Mouse (Mus musculus): ENCODE measurements around the gene Kat6b. TPM values are rescaled to one million over a fixed set of nuclear protein-coding genes. Genes with fewer than 3 reads are reported as not detected.
"Not testable (repeated sequence)": the region's sequence is repeated elsewhere in the genome, so short reads cannot be mapped to it uniquely, and the experiment has no call there.

Gene Kat6b
- polyA plus RNA-seq, 1 experiment from 2014 or later: 1.4 TPM

- no peak for ATAC-seq (ENCODE audit: low read depth)
- Histone ChIP-seq H3K36me3 (0 out of 2 replicates have a peak, but pooled peaks cover 5% of the 10 kb centered on the region), H3K4me2 (no peak overlapping the region), H3K4me3 (replicated peaks) (no peak overlapping the region), H3K27ac (no peak overlapping the region), H3K9me3 (replicated peaks) (no peaks in the 10 kb centered on the region), H3K4me1 (replicated peaks) (no peaks in the 10 kb centered on the region), H3K27me3 (no peaks in the 10 kb centered on the region), H3K9ac (no peak overlapping the region)
- no peak for DNase-seq
- WGBS (ENCODE audit: insufficient replicate concordance): 69% methylated on average over 5 of the region's 5 CpGs
Measured at GRCm38 (mm10) chr14:21631665-21632200, 150.5 kb downstream of the Kat6b start.

GRCm38 (mm10) chr14:21636548-21636947, 155.3 kb downstream of the Kat6b start:
- no peak for DNase-seq
- H3K4me2 ChIP-seq: no peak overlapping the region
- no peak overlapping the region for H3K9ac ChIP-seq
- ATAC-seq (ENCODE audit: low read depth): no peak
- no peaks in the 10 kb centered on the region for H3K27me3 ChIP-seq
- no peaks in the 10 kb centered on the region for H3K9me3 ChIP-seq (replicated peaks)
- no peaks in the 10 kb centered on the region for H3K4me1 ChIP-seq (replicated peaks)
- no peak overlapping the region for H3K27ac ChIP-seq
- no peak overlapping the region for H3K4me3 ChIP-seq (replicated peaks)
- 63% methylated on average over 6 of the region's 6 CpGs for WGBS (ENCODE audit: insufficient replicate concordance)
- 0 out of 2 replicates have a peak, but pooled peaks cover 12% of the 10 kb centered on the region for H3K36me3 ChIP-seq

- Histone ChIP-seq H3K9ac (no peak overlapping the region), H3K4me1 (replicated peaks) (no peaks in the 10 kb centered on the region), H3K4me2 (no peak overlapping the region), H3K4me3 (replicated peaks) (no peak overlapping the region), H3K27me3 (no peaks in the 10 kb centered on the region), H3K36me3 (0 out of 2 replicates have a peak, but pooled peaks cover 7% of the 10 kb centered on the region), H3K9me3 (replicated peaks) (no peaks in the 10 kb centered on the region), H3K27ac (no peak overlapping the region)
- DNase-seq: no peak
- 70% methylated on average over 4 of the region's 4 CpGs for WGBS (ENCODE audit: insufficient replicate concordance)
- no peak for ATAC-seq (ENCODE audit: low read depth)
Measured at GRCm38 (mm10) chr14:21640806-21641435, 159.7 kb downstream of the Kat6b start.

- Histone ChIP-seq H3K9ac (no peak overlapping the region), H3K36me3 (no peaks in the 10 kb centered on the region), H3K4me3 (replicated peaks) (no peak overlapping the region), H3K27ac (no peak overlapping the region), H3K9me3 (replicated peaks) (no peaks in the 10 kb centered on the region), H3K4me1 (replicated peaks) (no peaks in the 10 kb centered on the region), H3K27me3 (no peaks in the 10 kb centered on the region), H3K4me2 (no peak overlapping the region)
- no peak for ATAC-seq (ENCODE audit: low read depth)
- no peak for DNase-seq
- 26% methylated on average over 2 of the region's 2 CpGs for WGBS (ENCODE audit: insufficient replicate concordance)
Measured at GRCm38 (mm10) chr14:21653813-21654212, 172.6 kb downstream of the Kat6b start.

- no peak overlapping the region for H3K27ac ChIP-seq
- DNase-seq: no peak
- H3K9ac ChIP-seq: no peak overlapping the region
- no peak overlapping the region for H3K4me2 ChIP-seq
- H3K36me3 ChIP-seq: no peaks in the 10 kb centered on the region; the same call in 1 of the 2 replicates
- H3K4me3 ChIP-seq (replicated peaks): no peak overlapping the region
- no peak for ATAC-seq (ENCODE audit: low read depth)
- no peaks in the 10 kb centered on the region for H3K9me3 ChIP-seq (replicated peaks)
- no peaks in the 10 kb centered on the region for H3K27me3 ChIP-seq
- WGBS (ENCODE audit: insufficient replicate concordance): 79% methylated on average over 13 of the region's 13 CpGs
- peaks cover 16% of the 10 kb centered on the region for H3K4me1 ChIP-seq (replicated peaks)
Measured at GRCm38 (mm10) chr14:21659155-21659554, 177.9 kb downstream of the Kat6b start.

- no peak overlapping the region for H3K27ac ChIP-seq
- no peak overlapping the region for H3K9ac ChIP-seq
- H3K4me2 ChIP-seq: no peak overlapping the region
- no peaks in the 10 kb centered on the region; the same call in 1 of the 2 replicates for H3K36me3 ChIP-seq
- H3K27me3 ChIP-seq: no peaks in the 10 kb centered on the region
- no peak overlapping the region for H3K4me3 ChIP-seq (replicated peaks)
- H3K9me3 ChIP-seq (replicated peaks): no peaks in the 10 kb centered on the region
- ATAC-seq (ENCODE audit: low read depth) (no peak), DNase-seq (peak; percentile 28)
- WGBS (ENCODE audit: insufficient replicate concordance): 29% methylated on average over 5 of the region's 5 CpGs
- H3K4me1 ChIP-seq (replicated peaks): peaks cover 16% of the 10 kb centered on the region
Measured at GRCm38 (mm10) chr14:21659652-21660051, 178.4 kb downstream of the Kat6b start.

GRCm38 (mm10) chr14:21662465-21663142, 181.4 kb downstream of the Kat6b start:
- ATAC-seq (ENCODE audit: low read depth): peak; percentile 69
- WGBS (ENCODE audit: insufficient replicate concordance): 41% methylated on average over 8 of the region's 8 CpGs
- Histone ChIP-seq H3K4me2 (no peak overlapping the region), H3K9me3 (replicated peaks) (no peaks in the 10 kb centered on the region), H3K9ac (no peak overlapping the region), H3K27me3 (no peaks in the 10 kb centered on the region), H3K4me3 (replicated peaks) (no peak overlapping the region), H3K4me1 (replicated peaks) (peaks cover 16% of the 10 kb centered on the region), H3K36me3 (no peaks in the 10 kb centered on the region; the same call in 1 of the 2 replicates), H3K27ac (no peak overlapping the region)
- DNase-seq: peak; percentile 34

GRCm38 (mm10) chr14:21669218-21669617, 188.0 kb downstream of the Kat6b start:
- H3K4me3 ChIP-seq (replicated peaks): no peak overlapping the region
- H3K36me3 ChIP-seq: 0 out of 2 replicates have a peak, but pooled peaks cover 15% of the 10 kb centered on the region
- WGBS (ENCODE audit: insufficient replicate concordance): 81% methylated on average over 11 of the region's 11 CpGs
- DNase-seq: no peak
- H3K9ac ChIP-seq: no peak overlapping the region
- H3K27ac ChIP-seq: no peak overlapping the region
- H3K9me3 ChIP-seq (replicated peaks): no peaks in the 10 kb centered on the region
- ATAC-seq (ENCODE audit: low read depth): no peak
- H3K27me3 ChIP-seq: no peaks in the 10 kb centered on the region
- H3K4me1 ChIP-seq (replicated peaks): peaks cover 7% of the 10 kb centered on the region
- H3K4me2 ChIP-seq: no peak overlapping the region

GRCm38 (mm10) chr14:21669633-21670421, 188.6 kb downstream of the Kat6b start:
- WGBS (ENCODE audit: insufficient replicate concordance): 79% methylated on average over 11 of the region's 11 CpGs
- 0 out of 2 replicates have a peak, but pooled peaks cover 15% of the 10 kb centered on the region for H3K36me3 ChIP-seq
- no peaks in the 10 kb centered on the region for H3K27me3 ChIP-seq
- no peak overlapping the region for H3K9ac ChIP-seq
- H3K4me2 ChIP-seq: no peak overlapping the region
- H3K4me3 ChIP-seq (replicated peaks): no peak overlapping the region
- no peaks in the 10 kb centered on the region for H3K9me3 ChIP-seq (replicated peaks)
- ATAC-seq (ENCODE audit: low read depth) (peak; percentile 47; the same call in 1 of the 2 replicates), DNase-seq (no peak)
- H3K27ac ChIP-seq: no peak overlapping the region
- H3K4me1 ChIP-seq (replicated peaks): peaks cover 7% of the 10 kb centered on the region

GRCm38 (mm10) chr14:21670422-21671006, 189.3 kb downstream of the Kat6b start:
- ATAC-seq (ENCODE audit: low read depth); H3K9me3 ChIP-seq (replicated peaks); H3K9ac ChIP-seq; H3K4me2 ChIP-seq; DNase-seq; H3K4me1 ChIP-seq (replicated peaks); H3K27me3 ChIP-seq; H3K27ac ChIP-seq; H3K4me3 ChIP-seq (replicated peaks): not testable (repeated sequence)
- H3K36me3 ChIP-seq: 0 out of 2 replicates have a peak, but pooled peaks cover 15% of the 10 kb centered on the region
- WGBS (ENCODE audit: insufficient replicate concordance): 86% methylated on average over 15 of the region's 15 CpGs

GRCm38 (mm10) chr14:21673100-21673499, 191.9 kb downstream of the Kat6b start:
- Histone ChIP-seq H3K36me3 (0 out of 2 replicates have a peak, but pooled peaks cover 15% of the 10 kb centered on the region), H3K9me3 (replicated peaks) (no peaks in the 10 kb centered on the region), H3K4me3 (replicated peaks) (no peak overlapping the region), H3K4me1 (replicated peaks) (peaks cover 7% of the 10 kb centered on the region), H3K9ac (no peak overlapping the region), H3K4me2 (no peak overlapping the region), H3K27ac (no peak overlapping the region), H3K27me3 (no peaks in the 10 kb centered on the region)
- ATAC-seq (ENCODE audit: low read depth): no peak
- 59% methylated on average over 4 of the region's 4 CpGs for WGBS (ENCODE audit: insufficient replicate concordance)
- DNase-seq: no peak

All from liver, embryonic 13.5 days (tissue).